ENCODE assay signal across 8 mouse cellular contexts in the genomic region with DNA sequence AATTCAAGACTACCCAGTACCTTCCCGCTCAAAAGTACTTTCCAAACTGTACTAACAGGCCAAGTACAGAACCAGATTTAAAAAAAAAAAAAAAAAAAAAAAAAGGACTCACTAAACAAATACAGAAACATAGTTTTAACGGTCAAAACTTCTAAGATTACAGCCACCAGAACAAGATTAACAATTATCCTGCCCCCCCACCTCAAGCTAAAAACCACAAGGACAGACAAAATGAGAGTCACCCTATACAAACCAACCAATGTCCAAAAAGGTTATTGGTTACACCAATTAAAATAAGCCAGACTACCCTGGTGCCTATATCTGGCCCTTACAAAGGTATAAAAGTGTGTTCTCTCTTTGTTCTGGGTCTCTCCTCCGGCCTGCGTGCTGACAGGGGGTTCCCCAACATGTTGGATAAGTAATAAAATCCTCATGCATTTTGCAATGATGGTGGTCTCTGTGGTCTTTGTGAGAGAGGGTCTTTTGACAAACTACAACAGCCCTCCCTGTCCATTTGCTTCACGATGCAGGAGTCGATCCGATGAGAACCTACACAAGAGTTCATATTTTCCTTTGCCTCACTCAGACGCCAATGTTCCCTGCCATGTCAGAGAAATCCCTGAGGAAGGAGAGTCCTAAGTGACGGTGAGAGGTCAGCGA. TPM values are rescaled to one million over a fixed set of nuclear protein-coding genes. Genes with fewer than 3 reads are reported as not detected.
DNase-seq lines count a peak whose midpoint lies in the region; ATAC-seq lines count a peak whose summit lies in the region.

No protein-coding gene starts in this region.

- no peak for DNase-seq in kidney, adult 9 months
- no peak for DNase-seq in right cerebral cortex, postnatal 36 days (ENCODE audit: low spot score in 2 of 2)
- no peak for DNase-seq in frontal cortex, postnatal 25 days (ENCODE audit: low spot score in 2 of 2)
- DNase-seq in kidney, postnatal 25 days, result no peak

- H3K9me3 ChIP-seq in kidney, embryonic 16.5 days (ENCODE audit: low read length), result no peaks in the 10 kb centered on the region
- H3K9me3 ChIP-seq in hindbrain, embryonic 12.5 days (replicated peaks), result no peaks in the 10 kb centered on the region
- no peaks in the 10 kb centered on the region for H3K9me3 ChIP-seq in midbrain, embryonic 13.5 days

- peak overlapping the region; percentile 26 for H3K27ac ChIP-seq in kidney, embryonic 16.5 days (ENCODE audit: low read length)
- H3K27ac ChIP-seq in brown adipose tissue, adult 24 weeks (replicated peaks; ENCODE audit: low read depth, low read length), result peak overlapping the region; percentile 70
- H3K27ac ChIP-seq in hindbrain, embryonic 12.5 days, result peak overlapping the region; percentile 86
- peak overlapping the region; percentile 88 for H3K27ac ChIP-seq in midbrain, embryonic 13.5 days

- H3K9ac ChIP-seq in kidney, embryonic 16.5 days (replicated peaks; ENCODE audit: low read length), result no peak overlapping the region
- no peak overlapping the region for H3K9ac ChIP-seq in hindbrain, embryonic 12.5 days
- no peak overlapping the region; the same call in 1 of the 2 replicates for H3K9ac ChIP-seq in midbrain, embryonic 13.5 days (replicated peaks)

- H3K4me2 ChIP-seq in kidney, embryonic 16.5 days (replicated peaks; ENCODE audit: low read depth, low read length), result no peak overlapping the region
- peak overlapping the region; percentile 39 for H3K4me2 ChIP-seq in hindbrain, embryonic 12.5 days (replicated peaks)
- H3K4me2 ChIP-seq in midbrain, embryonic 13.5 days (replicated peaks), result peak overlapping the region; percentile 36; the same call in 1 of the 2 replicates

- WGBS in kidney, embryonic 16.5 days, result 74% methylated on average over 10 of the region's 10 CpGs
- 29% methylated on average over 10 of the region's 10 CpGs for WGBS in hindbrain, embryonic 12.5 days
- 25% methylated on average over 10 of the region's 10 CpGs for WGBS in midbrain, embryonic 13.5 days

- H3K27me3 ChIP-seq in kidney, embryonic 16.5 days (ENCODE audit: insufficient read depth, low read length), result no peaks in the 10 kb centered on the region
- no peaks in the 10 kb centered on the region for H3K27me3 ChIP-seq in hindbrain, embryonic 12.5 days
- no peaks in the 10 kb centered on the region for H3K27me3 ChIP-seq in midbrain, embryonic 13.5 days

- ATAC-seq in kidney, embryonic 16.5 days (ENCODE audit: low FRiP score, low TSS enrichment), result no peak
- ATAC-seq in hindbrain, embryonic 12.5 days (ENCODE audit: low FRiP score), result no peak
- ATAC-seq in midbrain, embryonic 13.5 days, result no peak

- H3K36me3 ChIP-seq in kidney, embryonic 16.5 days (ENCODE audit: insufficient read depth, low read length), result no peaks in the 10 kb centered on the region
- no peaks in the 10 kb centered on the region for H3K36me3 ChIP-seq in hindbrain, embryonic 12.5 days
- H3K36me3 ChIP-seq in midbrain, embryonic 13.5 days, result no peaks in the 10 kb centered on the region

- no peak overlapping the region for H3K4me3 ChIP-seq in kidney, embryonic 16.5 days (ENCODE audit: low read length)
- no peak overlapping the region for H3K4me3 ChIP-seq in brown adipose tissue, adult 24 weeks (ENCODE audit: insufficient read depth, low read depth, low read length)
- H3K4me3 ChIP-seq in hindbrain, embryonic 12.5 days, result no peak overlapping the region
- no peak overlapping the region for H3K4me3 ChIP-seq in midbrain, embryonic 13.5 days (replicated peaks)

- peaks cover 40% of the 10 kb centered on the region for H3K4me1 ChIP-seq in kidney, embryonic 16.5 days (ENCODE audit: insufficient read depth, low read length)
- H3K4me1 ChIP-seq in brown adipose tissue, adult 24 weeks (ENCODE audit: control insufficient read depth, insufficient read depth, insufficient read length, low read length), result peaks cover 43% of the 10 kb centered on the region
- H3K4me1 ChIP-seq in hindbrain, embryonic 12.5 days, result peaks cover 47% of the 10 kb centered on the region
- H3K4me1 ChIP-seq in midbrain, embryonic 13.5 days (replicated peaks), result peaks cover 68% of the 10 kb centered on the region

RNA-seq across cellular contexts. Expression of a gene that starts 54.5 kb away (rescaled TPM):
- 21.5 and 23.0 TPM in 2 replicates for polyA plus RNA-seq in kidney, embryonic 16.5 days (2015; fragmentation: Nextera tagmentation; extraction: Ambion mirVana)
- 13.8 and 23.1 TPM in 2 replicates for polyA plus RNA-seq in brown adipose tissue, adult 24 weeks (2012; ENCODE audit: insufficient read depth, insufficient read length, missing spikeins)
- 36.5 and 37.1 TPM in 2 replicates for polyA plus RNA-seq in hindbrain, embryonic 12.5 days (2016; fragmentation: Nextera tagmentation; extraction: Ambion mirVana)
- 35.0 and 36.7 TPM in 2 replicates for polyA plus RNA-seq in midbrain, embryonic 13.5 days (2015; fragmentation: Nextera tagmentation; extraction: Ambion mirVana)

Comparison
In these comparisons a context has a peak if more than half of its experiments do, and no peak if none do; other contexts are left out.
1. H3K27ac ChIP-seq: peak in every context shown above with its lines; median percentile 88 in midbrain, embryonic 13.5 days; 86 in hindbrain, embryonic 12.5 days; 70 in brown adipose tissue, adult 24 weeks; 26 in kidney, embryonic 16.5 days.